Mouse (Mus musculus): ENCODE results near the gene Ptprk.
A peak's percentile ranks its signal among the peaks of the same experiment; 100 is the strongest.

The Ptprk gene

DNA sequence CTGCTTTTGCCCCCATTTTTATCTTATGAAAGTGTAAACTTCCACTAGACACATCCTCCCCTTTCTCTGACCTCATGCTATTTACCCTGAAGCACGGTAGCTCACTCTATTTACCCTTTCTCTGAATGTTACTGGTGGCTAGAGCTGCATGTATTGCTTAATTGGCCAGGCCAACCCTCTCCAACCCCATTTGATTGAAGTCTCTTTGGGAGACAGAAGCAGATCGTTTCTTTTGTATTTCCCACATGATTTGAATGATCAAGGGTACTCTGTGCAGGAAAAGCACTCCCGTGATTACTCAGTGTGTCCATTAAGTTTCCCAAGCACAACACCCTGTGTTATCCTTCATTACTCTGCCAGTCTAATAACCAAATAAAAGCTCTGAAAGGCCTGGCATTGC, 348.0 kb downstream of the Ptprk start:
- DNase-seq (ENCODE audit: low spot score), result no peak

DNA sequence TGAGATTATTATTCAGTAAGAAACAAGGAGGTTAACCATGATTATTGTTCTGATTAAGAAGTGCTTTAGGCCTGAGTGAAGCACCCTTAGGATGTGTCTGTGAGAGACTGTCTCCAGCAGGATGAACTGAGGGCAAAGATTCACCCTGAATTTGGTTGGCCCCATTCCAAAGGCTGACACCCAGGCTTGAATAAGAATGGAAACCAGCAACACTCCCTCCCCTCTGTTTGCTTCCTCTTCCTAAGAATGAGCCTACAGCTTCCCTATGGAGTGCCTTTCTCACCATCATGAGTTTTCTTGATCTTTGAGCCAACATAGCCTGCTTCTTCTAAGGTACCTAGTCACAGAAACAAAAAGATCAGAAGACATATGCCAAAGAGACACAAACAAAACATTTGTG, 350.8 kb downstream of the Ptprk start:
- no peak for DNase-seq (ENCODE audit: low spot score)

DNA sequence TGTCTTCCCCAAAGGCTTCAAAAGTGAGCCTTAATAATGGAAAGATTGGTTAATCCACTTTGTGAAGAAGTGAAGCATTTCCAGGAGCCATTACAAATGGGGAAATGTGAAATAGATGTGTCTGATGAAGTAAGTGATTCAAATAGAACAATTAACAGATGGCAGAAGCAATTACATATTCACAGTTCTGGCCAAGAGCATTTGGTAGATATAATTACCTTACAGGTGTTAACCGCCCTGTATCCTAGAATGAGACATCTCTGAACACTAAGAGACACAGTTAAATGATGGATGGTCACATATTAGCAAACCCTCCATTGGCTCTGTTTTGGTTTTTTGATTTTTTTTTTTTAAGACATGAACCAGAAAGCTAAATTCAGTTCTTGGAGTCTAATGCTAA, 361.5 kb downstream of the Ptprk start:
- DNase-seq (ENCODE audit: low spot score), result no peak

DNA sequence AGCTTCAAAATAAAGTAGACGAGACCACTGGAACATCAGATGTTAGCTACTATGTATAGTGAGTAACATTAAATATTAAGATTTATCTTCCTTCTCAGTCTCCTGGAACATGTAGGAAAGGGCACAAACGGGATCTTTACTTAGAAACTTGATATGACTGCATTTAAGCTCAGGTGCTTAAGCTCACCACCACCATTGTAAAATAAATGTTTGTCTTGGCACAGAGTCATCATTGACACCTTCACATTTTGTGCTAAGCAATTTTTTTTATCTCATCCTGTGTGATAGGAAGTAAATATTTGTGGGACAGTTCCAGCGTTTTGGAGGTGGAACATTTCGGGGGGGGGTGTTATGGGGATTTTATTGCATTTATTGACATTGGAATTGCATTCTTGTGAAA, 375.2 kb downstream of the Ptprk start:
- no peak for DNase-seq (ENCODE audit: low spot score)

DNA sequence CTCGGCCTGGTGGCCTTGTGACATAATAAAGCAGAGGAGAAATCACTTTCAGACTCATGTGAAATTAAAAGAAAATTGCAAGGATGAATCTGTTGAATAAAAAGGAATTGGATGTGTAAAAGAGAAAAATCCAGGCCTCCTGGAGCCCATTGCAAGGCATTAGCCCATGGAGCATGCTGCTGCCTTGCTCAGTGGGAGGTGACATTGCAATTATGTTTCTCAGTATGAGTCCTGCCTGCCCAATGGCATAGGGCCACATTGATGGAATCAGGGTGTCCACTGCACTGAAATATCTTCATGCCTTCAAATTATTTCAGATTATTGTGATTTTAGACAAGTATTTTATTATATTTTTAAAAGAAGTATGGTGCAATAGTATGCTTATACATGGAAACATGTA, 376.0 kb downstream of the Ptprk start:
- DNase-seq (ENCODE audit: low spot score), result no peak

DNA sequence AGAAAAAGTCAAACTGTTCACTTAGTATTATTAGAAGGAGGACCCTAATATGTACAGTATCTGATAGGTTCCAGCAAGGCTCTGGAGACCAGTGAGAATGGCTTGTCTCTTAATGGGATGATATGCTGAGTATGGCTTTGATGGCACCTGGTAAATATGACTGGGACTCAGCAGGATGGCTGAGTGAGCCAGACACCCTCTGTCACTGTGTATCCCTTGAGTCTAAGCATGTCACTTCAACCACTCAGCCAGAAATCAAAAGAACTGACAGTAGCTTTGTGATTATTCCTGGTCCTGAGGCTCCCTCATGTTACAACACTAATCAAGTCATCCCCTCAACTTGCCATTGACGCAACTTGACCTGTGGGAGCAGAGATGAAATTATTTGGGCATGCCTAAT, 383.4 kb downstream of the Ptprk start:
- peak; percentile 61 for DNase-seq (ENCODE audit: low spot score)

DNA sequence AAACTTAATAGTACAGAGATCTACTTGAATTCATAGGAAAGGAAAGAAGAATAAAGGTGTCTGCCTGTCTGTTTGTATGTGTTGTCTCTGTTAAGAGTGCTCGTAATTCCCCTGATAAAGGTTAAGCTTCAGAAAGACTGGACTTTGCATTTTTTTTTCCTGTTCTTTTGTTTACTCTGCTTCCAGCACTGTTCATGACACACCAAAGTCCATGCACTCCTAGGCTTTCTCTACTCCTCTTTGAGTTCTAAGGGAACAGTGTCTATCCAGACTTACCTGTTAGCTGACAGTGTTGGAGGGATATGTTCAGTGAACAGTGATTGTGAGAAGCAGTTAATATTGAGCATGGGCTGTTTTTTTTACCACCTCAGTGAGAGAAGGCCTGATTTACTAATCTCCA, 385.3 kb downstream of the Ptprk start:
- no peak for DNase-seq (ENCODE audit: low spot score)

DNA sequence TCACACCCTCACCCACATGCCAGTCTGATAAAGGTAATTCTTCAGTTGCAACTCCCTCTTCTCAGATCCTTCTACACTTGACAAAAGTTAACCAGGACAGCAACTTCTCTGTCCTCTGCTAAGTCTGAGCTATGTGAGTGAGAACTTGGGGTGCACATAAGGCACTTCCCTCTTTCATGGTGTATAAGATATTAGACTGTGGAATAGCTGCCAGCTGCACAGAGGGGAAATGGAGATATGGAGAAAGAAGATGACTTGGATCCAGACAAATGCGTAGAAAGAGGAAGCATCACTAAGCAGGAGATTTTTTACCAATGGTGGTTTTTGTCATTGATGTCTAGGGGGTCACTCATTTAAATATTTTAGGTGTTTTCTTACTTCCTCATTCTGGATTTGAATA, 389.1 kb downstream of the Ptprk start:
- DNase-seq (ENCODE audit: low spot score), result no peak

DNA sequence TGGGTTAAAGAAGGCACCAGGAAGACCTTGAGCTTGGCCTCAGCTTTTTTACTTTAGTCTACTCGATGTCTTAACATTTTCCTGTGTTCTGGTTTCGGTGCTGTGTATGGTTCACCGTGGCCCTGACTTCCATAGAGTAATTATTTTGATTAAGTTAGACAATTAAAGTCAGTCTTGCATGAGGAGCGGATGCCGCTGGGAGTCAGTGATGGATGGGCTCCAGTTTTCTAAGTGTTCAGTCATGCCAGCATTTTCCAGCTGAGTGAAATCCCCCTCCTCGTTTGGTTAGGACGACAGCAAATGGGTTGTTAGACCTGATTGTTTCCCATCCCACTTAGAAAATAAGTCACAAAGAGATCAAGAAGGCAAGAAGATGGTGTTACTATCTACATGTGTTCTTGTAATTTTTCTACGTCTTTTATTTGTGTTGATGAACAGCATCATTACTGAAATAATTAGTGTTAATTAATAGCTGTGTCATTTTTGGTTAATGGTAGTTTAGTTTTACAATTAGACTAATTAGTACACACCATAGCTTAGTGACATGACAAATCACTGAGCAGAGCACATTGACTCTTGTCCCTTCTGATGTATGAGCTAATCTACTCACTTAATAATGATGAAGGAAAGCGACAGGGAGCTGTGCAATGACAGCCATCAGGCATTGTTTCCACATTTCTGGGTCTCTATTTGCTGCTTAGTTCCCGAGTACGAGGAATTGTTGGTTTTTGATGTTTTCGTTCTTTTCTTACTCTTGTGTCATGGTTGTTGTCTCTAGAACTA, 390.3 kb downstream of the Ptprk start:
- peak; percentile 72 for DNase-seq (ENCODE audit: low spot score)

DNA sequence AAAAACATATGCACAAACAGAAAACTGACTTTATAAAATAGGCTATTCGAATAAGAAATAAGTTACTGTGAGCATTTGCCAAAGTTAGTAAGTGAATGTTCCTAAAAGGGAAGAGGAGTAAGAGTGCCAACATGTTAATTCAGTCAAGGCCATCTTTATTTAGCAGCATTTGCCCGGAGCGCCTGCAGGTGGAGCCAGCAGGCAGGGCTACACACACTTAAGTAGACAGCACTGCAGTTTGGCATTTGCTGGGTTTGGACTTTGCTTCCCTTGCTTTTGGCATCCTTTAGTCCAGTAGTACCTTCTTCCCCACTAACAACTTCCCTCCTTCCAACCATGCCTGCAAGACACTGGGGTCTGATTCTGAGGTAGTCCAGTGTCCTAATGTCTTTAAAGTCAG, 411.0 kb downstream of the Ptprk start:
- DNase-seq (ENCODE audit: low spot score), result peak; percentile 44

DNA sequence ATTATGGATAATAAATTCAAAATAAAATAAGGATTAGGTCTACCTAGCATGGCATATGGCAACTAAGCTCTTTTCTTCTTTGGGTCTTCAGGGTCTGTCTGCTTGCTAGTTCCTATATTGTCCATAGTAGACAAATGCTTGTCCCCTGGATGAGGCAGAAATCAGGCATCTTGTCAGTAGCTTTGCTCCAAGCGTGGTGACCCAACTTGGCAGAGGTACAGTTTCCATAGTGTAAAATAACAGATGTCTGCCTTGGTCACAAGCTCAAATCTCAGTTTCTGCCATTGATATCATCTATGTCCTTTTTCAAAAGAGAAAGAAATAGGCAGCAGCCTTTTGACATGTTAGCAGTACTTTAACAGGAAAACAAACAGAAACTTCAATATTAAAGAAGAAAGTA, 416.4 kb downstream of the Ptprk start:
- DNase-seq (ENCODE audit: low spot score), result no peak

DNA sequence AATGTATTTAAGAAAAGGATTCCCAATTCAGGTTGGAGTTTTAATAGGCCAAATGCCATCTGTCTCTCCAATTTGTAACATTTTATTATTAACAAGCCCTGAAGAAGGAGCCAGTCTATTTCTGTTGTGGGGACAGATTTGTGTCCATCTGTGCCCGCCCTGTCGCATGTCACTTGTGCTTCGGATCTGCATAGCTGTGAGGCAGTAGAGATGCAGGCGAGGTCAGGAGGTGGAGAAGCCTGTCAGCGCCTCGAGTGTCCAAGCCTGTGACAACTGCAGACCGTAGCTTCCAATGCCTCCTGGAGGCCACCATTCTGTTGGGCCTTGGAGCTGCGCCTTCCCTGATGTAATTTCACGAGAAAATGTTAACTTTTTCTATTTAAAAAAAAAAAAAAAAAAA, 417.6 kb downstream of the Ptprk start:
- peak; percentile 44 for DNase-seq (ENCODE audit: low spot score)

DNA sequence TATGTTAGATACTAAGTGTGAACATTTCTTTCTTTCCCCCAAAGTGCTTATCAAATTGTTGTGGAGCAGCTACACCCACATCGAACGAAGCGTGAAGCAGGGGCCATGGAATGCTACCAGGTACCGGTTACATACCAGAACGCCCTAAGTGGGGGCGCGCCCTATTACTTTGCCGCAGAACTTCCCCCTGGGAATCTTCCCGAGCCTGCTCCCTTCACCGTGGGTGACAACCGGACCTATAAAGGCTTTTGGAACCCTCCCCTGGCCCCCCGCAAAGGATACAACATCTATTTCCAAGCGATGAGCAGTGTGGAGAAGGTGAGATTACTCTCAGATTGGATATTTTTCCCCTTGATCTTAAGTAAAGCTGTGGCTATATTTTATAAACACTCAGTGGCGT, 418.2 kb downstream of the Ptprk start:
- DNase-seq (ENCODE audit: low spot score), result peak; percentile 2

DNA sequence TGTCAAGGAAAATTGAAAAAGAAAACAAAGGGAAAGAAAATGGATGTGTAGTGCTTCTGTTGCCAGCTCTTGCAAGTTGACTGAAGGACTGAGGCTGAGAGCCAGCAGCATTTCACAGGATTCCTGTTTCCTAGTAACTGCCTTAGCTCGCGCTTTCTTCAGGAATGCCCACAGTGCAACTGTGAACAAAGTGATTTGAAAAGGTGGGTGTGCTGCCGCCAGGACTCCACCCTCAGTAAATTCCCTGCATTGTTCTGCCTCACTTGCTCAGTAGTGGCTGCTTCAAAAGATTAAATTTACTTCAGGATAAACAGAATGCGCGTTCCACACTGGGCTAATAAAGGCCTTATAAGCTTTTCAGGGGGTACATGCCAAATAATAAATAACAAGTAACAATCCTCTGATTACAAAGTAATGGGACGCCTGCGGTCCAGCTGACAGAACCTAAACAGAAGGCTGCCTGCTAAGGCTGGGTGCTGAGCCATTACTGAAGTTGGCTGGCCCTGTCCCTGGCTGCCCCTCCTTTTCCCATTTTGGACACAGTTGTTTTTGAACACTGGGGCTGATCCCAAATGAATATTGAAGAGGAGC, 418.7 kb downstream of the Ptprk start:
- DNase-seq (ENCODE audit: low spot score), result peak; percentile 31

DNA sequence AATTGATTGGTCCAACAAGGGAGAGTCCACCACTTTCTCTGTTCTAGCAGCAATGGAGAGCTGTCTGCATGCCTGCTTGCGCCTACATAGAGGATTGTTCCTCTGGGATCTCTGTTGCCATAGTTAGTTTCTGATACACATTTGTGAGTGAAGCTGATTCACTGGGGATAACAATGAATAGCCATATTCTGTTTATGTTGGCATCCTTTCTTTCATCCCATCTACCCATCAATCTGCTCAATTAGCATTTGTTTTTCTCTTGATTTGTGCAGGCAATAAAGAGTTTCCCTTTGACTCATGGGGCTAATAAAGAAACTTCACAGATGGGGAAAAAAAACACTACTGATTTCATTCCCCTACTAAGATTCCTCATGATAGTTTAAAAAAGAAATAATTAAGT, 423.2 kb downstream of the Ptprk start:
- DNase-seq (ENCODE audit: low spot score), result no peak

DNA sequence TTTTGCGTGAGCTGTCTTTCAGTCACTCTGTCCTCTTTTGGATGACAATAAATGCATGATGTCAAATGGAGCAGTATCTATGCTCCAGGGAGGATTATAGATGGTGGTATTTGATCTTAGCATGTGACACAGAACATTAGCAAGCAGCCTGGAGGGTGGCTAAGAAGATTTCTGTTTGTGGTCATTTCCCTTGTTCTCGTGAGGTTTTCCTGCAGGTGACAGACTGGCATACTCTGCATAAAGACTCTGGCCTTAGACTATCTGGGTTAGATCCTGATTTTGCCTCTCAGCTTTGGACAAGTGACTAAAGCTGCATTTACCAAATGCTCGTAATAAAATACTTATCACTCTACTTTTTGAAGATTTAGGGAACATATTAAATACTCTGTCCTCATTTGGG, 423.9 kb downstream of the Ptprk start:
- DNase-seq (ENCODE audit: low spot score), result no peak

DNA sequence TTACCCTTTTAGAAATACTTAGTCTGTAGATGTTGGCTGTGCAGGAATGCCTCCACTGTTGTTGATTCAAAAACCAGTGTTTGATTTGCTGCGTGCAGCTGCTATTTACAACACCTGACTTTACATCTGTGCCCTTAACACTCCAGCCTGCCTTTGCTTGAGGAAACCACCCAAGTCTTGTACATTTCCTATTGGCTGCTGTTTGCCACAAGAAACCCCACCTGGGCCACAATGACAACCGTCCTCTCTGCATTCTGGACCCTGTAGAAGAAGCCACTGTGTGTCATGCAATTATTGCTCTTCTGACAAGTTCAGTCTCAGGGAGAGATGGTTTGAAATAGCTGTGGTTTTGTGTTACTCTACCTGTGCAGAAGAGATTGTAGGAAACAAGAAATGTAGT, 439.0 kb downstream of the Ptprk start:
- no peak for DNase-seq (ENCODE audit: low spot score)

DNA sequence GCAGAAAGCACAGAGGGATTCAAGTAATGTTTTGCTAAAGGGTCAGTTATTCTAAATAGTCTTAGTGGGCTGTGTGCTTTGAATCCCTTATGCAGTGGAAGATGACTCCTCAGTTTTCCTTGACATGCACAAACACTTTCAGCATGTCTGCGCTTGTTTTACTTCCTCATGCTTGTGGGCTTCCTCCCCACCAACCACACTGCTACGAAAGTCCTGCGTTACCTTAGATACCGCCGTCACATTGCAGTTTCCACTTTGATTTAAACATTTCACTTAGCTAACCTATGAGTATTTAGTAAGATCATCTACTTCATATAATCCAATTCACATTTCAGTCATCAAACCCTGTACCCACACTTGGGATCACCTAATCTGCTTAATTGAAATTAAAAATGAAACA, 441.5 kb downstream of the Ptprk start:
- no peak for DNase-seq (ENCODE audit: low spot score)

DNA sequence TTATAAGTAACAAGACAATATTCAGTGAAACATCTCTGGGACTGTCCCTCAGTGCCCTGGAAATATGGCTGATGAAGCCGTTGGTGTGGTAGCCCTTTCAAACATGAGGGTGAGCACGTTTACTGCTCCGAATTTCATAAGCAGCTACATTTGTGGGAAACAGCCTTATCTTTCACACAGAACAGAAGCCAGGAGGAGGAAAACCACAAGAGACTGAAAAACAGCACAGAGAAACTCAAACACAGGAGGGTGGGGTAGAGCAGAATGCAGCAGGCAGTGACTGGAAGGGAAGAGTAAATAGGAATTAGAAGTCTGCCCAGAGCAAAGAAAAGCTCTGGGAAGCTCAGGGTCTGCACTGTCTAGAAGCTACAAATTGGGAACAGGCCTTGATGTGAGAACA, 443.7 kb downstream of the Ptprk start:
- DNase-seq (ENCODE audit: low spot score), result no peak

DNA sequence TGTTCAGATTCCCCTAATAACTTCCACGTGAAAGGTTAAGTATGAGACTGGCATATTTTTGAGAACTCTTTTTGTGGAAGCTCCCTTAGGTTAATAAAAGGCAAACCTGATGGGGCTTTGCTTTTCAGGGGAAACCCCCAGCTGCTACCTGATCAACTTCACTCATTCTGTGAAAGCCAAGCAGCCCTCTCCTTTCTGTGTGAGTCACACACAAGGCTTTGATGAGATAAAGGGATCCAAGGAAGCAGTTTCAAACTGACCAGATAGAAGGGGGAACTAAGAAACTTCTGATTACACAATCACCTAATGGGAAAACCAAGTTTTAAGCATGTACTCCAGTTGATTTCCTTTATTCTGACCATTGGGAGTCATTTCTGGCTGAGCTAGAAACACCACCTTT, 445.2 kb downstream of the Ptprk start:
- no peak for DNase-seq (ENCODE audit: low spot score)

DNA sequence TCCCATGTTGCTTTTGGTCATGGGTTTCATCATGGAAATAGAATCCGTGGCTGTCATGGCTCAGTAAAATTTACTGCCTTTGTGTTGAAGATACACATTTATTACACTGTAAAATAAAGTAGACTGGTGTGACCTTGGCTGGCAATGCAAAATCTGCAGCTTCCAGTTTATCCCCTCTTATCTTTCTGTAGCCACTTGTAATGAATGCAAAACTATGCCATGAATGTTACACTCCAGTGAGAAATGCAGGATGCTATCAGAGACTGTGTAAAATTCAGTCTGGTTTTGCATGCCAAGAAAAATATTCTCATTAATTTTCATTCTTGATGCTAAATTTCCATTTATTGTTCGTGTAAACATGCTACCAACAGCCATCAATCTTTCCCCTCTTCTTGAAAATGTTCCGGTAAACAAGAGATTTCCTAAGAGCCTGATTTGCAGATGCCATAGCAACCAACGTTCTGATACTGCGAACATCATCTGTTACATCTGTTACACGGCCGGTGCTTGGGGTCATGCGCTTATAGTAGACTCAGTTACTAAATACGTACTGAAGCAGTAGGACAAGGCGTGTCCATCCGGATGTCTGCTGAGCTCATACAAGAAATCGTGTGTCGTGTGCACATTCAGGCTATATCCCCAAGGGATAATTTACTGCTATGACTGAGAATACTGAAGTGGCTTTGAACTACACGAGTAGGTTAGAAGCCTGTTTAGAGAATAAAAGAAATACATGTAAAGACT, 449.5 kb downstream of the Ptprk start:
- no peak for DNase-seq (ENCODE audit: low spot score)

DNA sequence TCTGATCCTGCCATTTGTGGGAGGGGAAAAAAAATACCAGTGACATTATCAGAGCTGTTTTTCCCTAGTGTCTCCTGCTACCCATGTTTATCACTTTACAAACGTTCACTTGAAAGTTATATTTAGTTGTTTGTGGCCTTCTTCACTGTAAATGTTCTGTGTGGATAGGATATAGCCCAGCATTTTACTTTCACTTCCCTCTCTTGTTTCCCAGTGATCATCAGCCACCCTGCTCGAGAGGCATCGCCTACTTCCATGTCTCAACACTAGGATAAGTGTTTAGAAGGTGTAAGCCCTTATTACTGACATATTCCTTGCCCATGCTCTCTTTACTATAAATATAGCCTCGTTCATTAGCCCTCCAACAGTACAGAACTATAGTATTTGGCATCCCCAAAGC, 466.0 kb downstream of the Ptprk start:
- DNase-seq (ENCODE audit: low spot score), result no peak

DNA sequence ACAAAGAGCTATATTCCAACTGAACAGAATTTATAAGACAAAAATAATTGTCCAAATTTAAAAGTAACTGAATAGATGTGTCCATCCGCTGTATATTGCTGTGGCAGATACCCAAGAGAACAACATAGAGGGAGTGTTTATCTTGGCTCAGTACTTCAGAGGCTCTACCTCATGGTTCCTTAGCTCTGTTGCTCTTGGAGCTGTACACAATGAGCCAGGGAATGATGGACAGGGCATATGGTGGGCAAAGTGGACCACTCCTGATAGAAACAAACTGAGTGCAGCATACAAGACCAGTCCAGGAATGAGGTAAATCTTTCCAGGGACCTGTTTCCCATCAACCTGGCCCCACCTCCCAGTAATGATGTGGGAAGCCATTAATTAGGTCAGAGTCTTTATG, 468.1 kb downstream of the Ptprk start:
- DNase-seq (ENCODE audit: low spot score), result no peak
